ENCODE assay signal across 12 mouse cellular contexts in the genomic region with DNA sequence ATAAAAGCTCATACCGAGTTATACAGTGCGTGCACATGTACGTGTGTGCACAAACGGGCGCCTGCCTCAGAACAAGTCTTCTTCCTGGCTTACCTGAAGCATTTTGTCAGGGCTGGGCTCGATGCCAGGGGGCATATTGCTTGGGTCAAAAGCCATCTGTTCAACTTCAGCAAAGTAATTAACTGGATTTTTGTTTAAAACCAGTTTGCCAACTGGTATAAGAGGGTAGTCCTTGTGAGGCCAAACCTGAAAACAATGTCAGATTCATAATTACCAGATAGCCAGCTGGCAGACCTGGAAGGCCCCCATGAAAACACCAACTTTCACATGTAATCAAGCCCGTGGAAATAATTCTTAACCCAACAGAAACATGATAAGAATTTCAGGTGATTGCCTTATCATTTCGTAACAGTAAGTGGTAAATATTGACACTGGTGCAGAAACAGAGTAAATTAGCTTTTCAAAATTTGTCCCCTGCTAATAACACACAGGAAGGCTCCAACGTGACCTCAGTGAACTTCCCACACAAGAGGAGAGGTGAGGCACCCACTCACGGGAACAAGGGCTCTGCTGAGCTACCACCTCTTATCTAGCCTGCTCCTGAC. TPM values are rescaled to one million over a fixed set of nuclear protein-coding genes. Genes with fewer than 3 reads are reported as not detected.
A peak's percentile ranks its signal among the peaks of the same experiment; 100 is the strongest.
DNase-seq lines count a peak whose midpoint lies in the region; ATAC-seq and TF ChIP-seq lines count a peak whose summit lies in the region.
"Had no signal": no experiment of that assay in that cellular context is flagged by ENCODE, and none has a peak within 500 bp of the region (broad histone marks: within the 10 kb centered on the region; RNA-seq: fewer than 3 reads in every experiment).

No protein-coding gene starts in this region.

- H3K36me3 ChIP-seq in liver, embryonic 15.5 days (replicated peaks), result peaks cover 98% of the 10 kb centered on the region
- H3K36me3 ChIP-seq in liver, postnatal 0 days (replicated peaks; ENCODE audit: insufficient read depth, low read length), result peaks cover 95% of the 10 kb centered on the region
- peaks cover 20% of the 10 kb centered on the region for H3K36me3 ChIP-seq in stomach, embryonic 15.5 days
- H3K36me3 ChIP-seq in midbrain, embryonic 10.5 days, result peaks cover 86% of the 10 kb centered on the region

- 76% methylated on average over 10 of the region's 10 CpGs for WGBS in liver, embryonic 15.5 days (ENCODE audit: insufficient replicate concordance)
- WGBS in liver, postnatal 0 days (ENCODE audit: insufficient replicate concordance), result 71% methylated on average over 10 of the region's 10 CpGs
- 52% methylated on average over 10 of the region's 10 CpGs for WGBS in stomach, embryonic 15.5 days
- 92% methylated on average over 10 of the region's 10 CpGs for WGBS in midbrain, embryonic 10.5 days

- no peak for DNase-seq in liver
- peak; percentile 82 to 83 for DNase-seq in cerebellum, postnatal 10 days
- peak; percentile 74 for DNase-seq in liver, postnatal 0 days
- DNase-seq in midbrain, embryonic 10.5 days (ENCODE audit: low spot score), result no peak
- DNase-seq in ovary, postnatal 10 days (ENCODE audit: low spot score), result no peak
- DNase-seq: heart, adult 2 months; liver, embryonic 13.5 days had no signal

- TF ChIP-seq CTCF in liver, postnatal 0 days (IDR thresholded peaks at IDR 0.05; ENCODE audit: low read depth), result no peak

- H3K27ac ChIP-seq in liver, embryonic 15.5 days (replicated peaks), result no peak overlapping the region; the same call in 1 of the 2 replicates
- H3K27ac ChIP-seq in liver, postnatal 0 days (ENCODE audit: low read depth), result peak overlapping the region; percentile 63
- H3K27ac ChIP-seq in stomach, embryonic 15.5 days, result peak overlapping the region; percentile 61
- no peak overlapping the region for H3K27ac ChIP-seq in midbrain, embryonic 10.5 days (replicated peaks)
- H3K27ac ChIP-seq: heart, adult 2 months; hindbrain, embryonic 13.5 days; liver, embryonic 13.5 days had no signal

- TF ChIP-seq EP300 in liver, postnatal 0 days (IDR thresholded peaks at IDR 0.05; ENCODE audit: low read depth), result peak; percentile 28; the same call in 1 of the 2 replicates

- no peak overlapping the region for H3K4me2 ChIP-seq in liver, embryonic 15.5 days
- no peak overlapping the region for H3K4me2 ChIP-seq in liver, postnatal 0 days (ENCODE audit: low read depth, low read length)
- H3K4me2 ChIP-seq in stomach, embryonic 15.5 days, result no peak overlapping the region
- H3K4me2 ChIP-seq: hindbrain, embryonic 13.5 days; liver, embryonic 13.5 days had no signal

- H3K9ac ChIP-seq in liver, embryonic 15.5 days, result no peak overlapping the region
- no peak overlapping the region for H3K9ac ChIP-seq in liver, postnatal 0 days (replicated peaks)
- no peak overlapping the region for H3K9ac ChIP-seq in stomach, embryonic 15.5 days
- H3K9ac ChIP-seq: hindbrain, embryonic 13.5 days; liver, embryonic 13.5 days had no signal

- H3K27me3 ChIP-seq in liver, embryonic 15.5 days, result no peaks in the 10 kb centered on the region
- no peaks in the 10 kb centered on the region for H3K27me3 ChIP-seq in liver, postnatal 0 days (ENCODE audit: insufficient read depth, low read length)
- no peaks in the 10 kb centered on the region for H3K27me3 ChIP-seq in stomach, embryonic 15.5 days (replicated peaks)
- no peaks in the 10 kb centered on the region for H3K27me3 ChIP-seq in midbrain, embryonic 10.5 days (ENCODE audit: low read depth, poor library complexity, severe bottlenecking)
- H3K27me3 ChIP-seq: hindbrain, embryonic 13.5 days; liver, embryonic 13.5 days had no signal

- peaks cover 8% of the 10 kb centered on the region; the same call in 1 of the 2 replicates for H3K4me1 ChIP-seq in liver, embryonic 15.5 days (replicated peaks)
- peaks cover 3% of the 10 kb centered on the region for H3K4me1 ChIP-seq in liver, postnatal 0 days (ENCODE audit: insufficient read depth)
- peaks cover 5% of the 10 kb centered on the region; the same call in 1 of the 2 replicates for H3K4me1 ChIP-seq in stomach, embryonic 15.5 days
- no peaks in the 10 kb centered on the region for H3K4me1 ChIP-seq in midbrain, embryonic 10.5 days
- H3K4me1 ChIP-seq: hindbrain, embryonic 13.5 days had no signal

- no peak overlapping the region for H3K4me3 ChIP-seq in liver, embryonic 15.5 days (replicated peaks)
- no peak overlapping the region for H3K4me3 ChIP-seq in liver, postnatal 0 days (ENCODE audit: low read depth, low read length)
- H3K4me3 ChIP-seq in stomach, embryonic 15.5 days (replicated peaks), result no peak overlapping the region
- no peak overlapping the region for H3K4me3 ChIP-seq in midbrain, embryonic 10.5 days
- H3K4me3 ChIP-seq: heart, adult 2 months; hindbrain, embryonic 13.5 days; liver, embryonic 13.5 days had no signal

- peak; percentile 43 for ATAC-seq in liver, embryonic 15.5 days (ENCODE audit: insufficient read depth)
- ATAC-seq in liver, postnatal 0 days, result peak; percentile 75
- ATAC-seq in stomach, embryonic 15.5 days (ENCODE audit: insufficient read depth, low FRiP score, low read depth), result peak; percentile 86
- no peak for ATAC-seq in CD4-positive, CD25-positive, alpha-beta regulatory T cell, adult 4 months

- no peaks in the 10 kb centered on the region for H3K9me3 ChIP-seq in liver, embryonic 15.5 days (replicated peaks)
- no peaks in the 10 kb centered on the region for H3K9me3 ChIP-seq in liver, postnatal 0 days (ENCODE audit: low read length)
- no peaks in the 10 kb centered on the region for H3K9me3 ChIP-seq in stomach, embryonic 15.5 days
- no peaks in the 10 kb centered on the region for H3K9me3 ChIP-seq in midbrain, embryonic 10.5 days (replicated peaks)
- H3K9me3 ChIP-seq: hindbrain, embryonic 13.5 days; liver, embryonic 13.5 days had no signal

RNA-seq across cellular contexts. Expression of a gene that starts 17.9 kb away (rescaled TPM):
- 205 and 239 TPM in 2 replicates for polyA plus RNA-seq in liver, embryonic 15.5 days (2015; fragmentation: Nextera tagmentation; extraction: Ambion mirVana)
- polyA plus RNA-seq in liver, postnatal 0 days (2015; fragmentation: Nextera tagmentation; extraction: Ambion mirVana), result 245 and 267 TPM in 2 replicates
- 105 and 126 TPM in 2 replicates for polyA plus RNA-seq in stomach, embryonic 15.5 days (2015; fragmentation: Nextera tagmentation; extraction: Ambion mirVana)
- polyA plus RNA-seq in midbrain, embryonic 10.5 days (2016; fragmentation: Nextera tagmentation; extraction: Ambion mirVana), result 102 and 115 TPM in 2 replicates
- 100 to 1,000 TPM in 1 of 2 experiments, 10 to 100 TPM in 1; 98.4 to 104 TPM for polyA plus RNA-seq in CD4-positive, CD25-positive, alpha-beta regulatory T cell, adult 4 months (2017; shearing (Covaris generic))

RNA-seq across cellular contexts. Expression of a gene that starts 55.6 kb away (rescaled TPM):
- 0.10 TPM in 1 of 2 replicates, not detected in the other for polyA plus RNA-seq in liver, embryonic 15.5 days (2015; fragmentation: Nextera tagmentation; extraction: Ambion mirVana)
- polyA plus RNA-seq in liver, postnatal 0 days (2015; fragmentation: Nextera tagmentation; extraction: Ambion mirVana), result not detected in 2 replicates
- 1.6 and 2.0 TPM in 2 replicates for polyA plus RNA-seq in stomach, embryonic 15.5 days (2015; fragmentation: Nextera tagmentation; extraction: Ambion mirVana)
- not detected in 2 replicates for polyA plus RNA-seq in midbrain, embryonic 10.5 days (2016; fragmentation: Nextera tagmentation; extraction: Ambion mirVana)
- polyA plus RNA-seq in CD4-positive, CD25-positive, alpha-beta regulatory T cell, adult 4 months (2017; shearing (Covaris generic)), result not detected
- polyA plus RNA-seq: hindbrain, embryonic 13.5 days; spleen, adult 2 months had no signal

Comparison
In these comparisons a context has a peak if more than half of its experiments do, and no peak if none do; other contexts are left out.
1. H3K27ac ChIP-seq: peak in liver, postnatal 0 days (single experiment) and stomach, embryonic 15.5 days (single experiment); none in liver, embryonic 15.5 days (single experiment) and midbrain, embryonic 10.5 days (single experiment).
2. DNase-seq: peak in cerebellum, postnatal 10 days (2 of 2) and liver, postnatal 0 days (single experiment); none in liver (single experiment), midbrain, embryonic 10.5 days (single experiment) and ovary, postnatal 10 days (single experiment).